Mouse (Mus musculus) frontal cortex, postnatal 14 days (tissue): ENCODE results near the gene Pcp2.
"Not testable (repeated sequence)": the region's sequence is repeated elsewhere in the genome, so short reads cannot be mapped to it uniquely, and the experiment has no call there.

Experiments used
- DNase-seq, 2 experiments: peaks; one replicate each; pipeline ENCODE4 v3.0.0; 2022; ENCODE audit warnings: low spot score in 2 of 2

Pcp2 gene

GRCm38 (mm10) chr8:3621199-3621970 lies 4.0 kb downstream of the Pcp2 start, which contains the start of the genes Xab2 and Pet100:
TSS of gene Xab2 (minus strand) at chr8:3621316.
TSS of gene Pet100 (plus strand) at chr8:3621548.
- peak; percentile 99 for DNase-seq

- DNase-seq = no peak
These were observed 15.6 kb downstream of the Pcp2 start for GRCm38 (mm10) chr8:3609816-3610150.

GRCm38 (mm10) chr8:3609046-3609815 lies 16.1 kb downstream of the Pcp2 start:
- DNase-seq = no peak

GRCm38 (mm10) chr8:3607822-3608221 lies 17.5 kb downstream of the Pcp2 start:
- no peak for DNase-seq

- DNase-seq = no peak
These were observed 18.8 kb downstream of the Pcp2 start for GRCm38 (mm10) chr8:3606593-3606992.

GRCm38 (mm10) chr8:3603439-3603838 lies 21.9 kb downstream of the Pcp2 start:
- no peak for DNase-seq

- DNase-seq = no peak
These were observed 24.9 kb downstream of the Pcp2 start for GRCm38 (mm10) chr8:3600401-3600800.

- no peak for DNase-seq
These were observed 26.1 kb downstream of the Pcp2 start for GRCm38 (mm10) chr8:3599219-3599618.

GRCm38 (mm10) chr8:3598054-3598453 lies 27.3 kb downstream of the Pcp2 start:
- no peak for DNase-seq

- no peak for DNase-seq
These were observed 30.9 kb downstream of the Pcp2 start for GRCm38 (mm10) chr8:3594466-3594865.

- no peak for DNase-seq
These were observed 31.9 kb downstream of the Pcp2 start for GRCm38 (mm10) chr8:3593470-3593869.

- no peak for DNase-seq
These were observed 37.1 kb downstream of the Pcp2 start for GRCm38 (mm10) chr8:3588258-3588633.

GRCm38 (mm10) chr8:3587391-3588257 lies 37.7 kb downstream of the Pcp2 start:
- DNase-seq = peak; percentile 38 to 71

GRCm38 (mm10) chr8:3586993-3587390 lies 38.4 kb downstream of the Pcp2 start, which contains the start of gene Camsap3:
TSS of gene Camsap3 (plus strand) at chr8:3587293.
- DNase-seq = no peak

GRCm38 (mm10) chr8:3586452-3586851 lies 38.9 kb downstream of the Pcp2 start:
- DNase-seq = no peak

GRCm38 (mm10) chr8:3581961-3582360 lies 43.4 kb downstream of the Pcp2 start:
- not testable (repeated sequence) for DNase-seq

GRCm38 (mm10) chr8:3579390-3580364 lies 45.7 kb downstream of the Pcp2 start:
- DNase-seq = no peak

- no peak for DNase-seq
These were observed 49.0 kb downstream of the Pcp2 start for GRCm38 (mm10) chr8:3576211-3576960.

- no peak for DNase-seq
These were observed 50.8 kb downstream of the Pcp2 start for GRCm38 (mm10) chr8:3574546-3574945.
